Mouse (Mus musculus): ENCODE results near the gene Gm10295. TPM values are rescaled to one million over a fixed set of nuclear protein-coding genes. Genes with fewer than 3 reads are reported as not detected.

Gene Gm10295
- total RNA-seq, 2 experiments from 2014 or later: not detected

GRCm38 (mm10) chr7:71355596-71355995 is 4.3 kb upstream of the Gm10295 start:
- DNase-seq (ENCODE audit: low spot score): no peak

DNA sequence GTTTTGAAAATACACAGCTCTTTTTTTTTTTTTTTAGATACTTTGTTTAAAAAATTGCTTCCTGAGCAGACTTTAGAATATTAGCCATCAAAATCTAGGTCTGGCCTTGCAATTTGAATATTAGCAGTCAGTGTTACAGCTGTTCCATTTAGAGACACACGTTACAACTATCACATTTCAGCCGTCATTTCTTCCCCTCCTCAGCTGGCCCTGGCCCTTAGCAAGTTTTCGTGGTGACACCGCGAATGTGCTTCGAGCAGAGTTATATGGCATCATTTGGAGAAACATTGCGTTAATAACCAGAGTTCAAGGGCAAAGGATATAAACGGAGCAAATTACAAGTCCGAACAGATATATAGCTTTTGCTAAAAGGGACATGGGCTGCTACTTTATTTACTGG is 2.4 kb downstream of the Gm10295 start:
- no peak for DNase-seq (ENCODE audit: low spot score)

GRCm38 (mm10) chr7:71324919-71325583 is 26.2 kb downstream of the Gm10295 start:
- no peak for DNase-seq (ENCODE audit: low spot score)

DNA sequence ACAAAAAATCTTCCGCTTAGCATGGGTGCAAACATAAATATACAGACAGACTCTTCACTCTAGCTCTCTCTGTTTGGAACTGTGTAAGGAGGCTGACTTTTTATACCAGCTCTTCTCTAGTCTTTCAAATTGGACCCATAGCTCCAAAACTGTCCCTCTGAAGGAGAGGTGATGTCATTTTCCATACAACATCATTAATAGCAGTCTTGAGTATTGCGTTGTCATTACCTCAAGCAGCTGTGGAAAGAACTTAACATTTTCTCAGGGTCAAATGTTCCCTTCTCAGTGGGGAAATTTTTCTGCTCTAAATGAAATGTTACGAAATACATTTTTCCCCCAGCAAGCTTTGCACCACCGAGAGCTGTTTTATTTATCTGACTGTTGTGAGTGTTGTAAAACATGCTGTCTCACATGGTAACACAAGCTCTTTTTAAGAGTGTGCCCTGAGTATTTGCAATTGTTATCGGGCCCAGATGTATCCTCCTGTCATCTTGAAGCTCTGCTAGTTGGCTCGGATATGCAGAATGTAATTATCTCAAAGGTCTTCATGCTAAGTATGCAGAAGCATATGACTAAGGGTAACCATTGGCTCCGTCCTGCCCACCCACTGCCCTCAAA is 38.0 kb downstream of the Gm10295 start:
- no peak for DNase-seq (ENCODE audit: low spot score)

DNA sequence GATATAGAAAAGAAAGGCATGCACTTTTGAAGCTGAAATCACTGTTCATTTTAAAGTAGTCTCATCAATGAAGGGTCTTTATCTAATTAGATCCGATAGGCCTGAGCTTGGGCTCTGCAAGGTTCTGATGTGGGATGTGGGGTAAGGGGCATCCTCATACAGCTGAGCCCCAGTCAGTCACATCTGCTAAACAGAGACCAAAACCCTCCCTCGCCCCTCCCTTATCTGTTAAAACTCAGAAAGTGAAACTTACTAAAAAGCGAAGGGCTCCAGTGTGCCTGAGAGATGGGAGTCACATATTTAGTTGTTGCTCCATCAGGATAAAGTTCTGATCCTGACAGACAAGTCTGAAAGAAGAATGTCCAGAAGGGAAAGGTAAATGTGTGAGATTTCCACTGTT is 38.9 kb downstream of the Gm10295 start:
- no peak for DNase-seq (ENCODE audit: low spot score)

DNA sequence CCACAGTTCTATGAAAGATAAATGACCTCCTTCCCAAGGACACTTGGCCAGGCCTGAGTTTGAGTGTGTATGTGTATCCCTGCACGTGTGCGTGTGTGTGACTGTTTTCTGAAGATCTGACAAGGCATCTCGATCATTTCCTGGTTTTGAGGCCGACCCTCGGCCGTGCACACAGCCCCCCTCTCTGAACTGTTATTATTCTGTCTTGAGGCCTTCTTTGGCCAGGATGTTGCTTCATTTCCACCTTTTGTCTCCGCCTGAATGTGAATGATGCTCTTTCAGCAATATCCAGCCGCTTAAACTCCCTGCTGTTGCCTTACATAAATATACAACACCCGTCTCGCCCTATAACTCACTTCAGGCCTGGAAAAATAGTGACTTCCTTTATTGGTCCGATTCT is 39.9 kb downstream of the Gm10295 start:
- DNase-seq (ENCODE audit: low spot score): no peak

DNA sequence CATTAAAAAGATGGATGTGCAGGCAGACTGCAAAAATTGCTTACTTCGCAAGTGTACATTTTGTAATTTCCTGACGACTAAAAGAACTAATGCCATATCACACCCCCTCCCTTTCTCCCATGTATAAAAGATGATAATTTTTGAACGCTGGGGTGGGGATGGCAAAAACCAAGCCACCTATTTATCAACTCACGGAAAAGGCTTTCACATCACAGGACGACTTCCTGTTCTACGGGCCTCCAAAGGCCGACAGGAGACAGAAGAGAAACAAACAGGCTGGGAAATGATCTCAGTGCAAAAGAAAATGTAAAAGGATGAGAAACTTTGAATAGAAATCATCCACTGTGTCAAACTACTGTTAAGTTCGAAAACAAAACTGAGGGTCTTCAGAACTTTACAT is 43.2 kb downstream of the Gm10295 start:
- DNase-seq (ENCODE audit: low spot score): no peak

- DNase-seq (ENCODE audit: low spot score): no peak
Measured at GRCm38 (mm10) chr7:71302714-71303113, 48.6 kb downstream of the Gm10295 start.
